ENCODE assay signal across 8 mouse cellular contexts in genomic region chr10:127178286-127179027, GRCm38 (mm10). TPM values are rescaled to one million over a fixed set of nuclear protein-coding genes. Genes with fewer than 3 reads are reported as not detected.
DNase-seq lines count a peak whose midpoint lies in the region; ATAC-seq and TF ChIP-seq lines count a peak whose summit lies in the region.

No protein-coding gene starts in this region.

- WGBS in forebrain, embryonic 16.5 days: 5% methylated on average over 41 of the region's 41 CpGs
- 9% methylated on average over 41 of the region's 41 CpGs for WGBS in liver, adult 2 months
- WGBS in olfactory bulb, adult 2 months: 12% methylated on average over 41 of the region's 41 CpGs

- peak overlapping the region; percentile 45 for H3K4me2 ChIP-seq in forebrain, embryonic 16.5 days (ENCODE audit: low read length)

- TF ChIP-seq POLR2A in liver, adult 2 months (IDR thresholded peaks at IDR 0.05; ENCODE audit: extremely low read depth, insufficient read depth, low read length): no peak
- no peak for TF ChIP-seq POLR2A in olfactory bulb, adult 2 months (IDR thresholded peaks at IDR 0.05; ENCODE audit: insufficient read depth, low read depth, low read length)

- peak overlapping the region; percentile 74 for H3K4me3 ChIP-seq in E14TG2a.4 (replicated peaks; ENCODE audit: low read length)
- peak overlapping the region; percentile 23; the same call in 1 of the 2 replicates for H3K4me3 ChIP-seq in forebrain, embryonic 16.5 days (replicated peaks; ENCODE audit: low read length)
- peak overlapping the region; percentile 28; the same call in 1 of the 2 replicates for H3K4me3 ChIP-seq in liver, adult 2 months (ENCODE audit: insufficient read depth, low read depth, low read length)
- H3K4me3 ChIP-seq in olfactory bulb, adult 2 months (ENCODE audit: insufficient read depth, low read depth, low read length): peak overlapping the region; percentile 35

- no peaks in the 10 kb centered on the region for H3K9me3 ChIP-seq in E14TG2a.4 (ENCODE audit: low read length)
- no peaks in the 10 kb centered on the region for H3K9me3 ChIP-seq in forebrain, embryonic 16.5 days (ENCODE audit: control insufficient read depth, low read length)

- no peak overlapping the region for H3K27ac ChIP-seq in forebrain, embryonic 16.5 days (ENCODE audit: low read length)
- no peak overlapping the region for H3K27ac ChIP-seq in liver, adult 2 months (replicated peaks; ENCODE audit: insufficient read depth, low read depth, low read length)
- H3K27ac ChIP-seq in olfactory bulb, adult 2 months (ENCODE audit: insufficient read depth, low read depth, low read length): no peak overlapping the region

- peaks cover 80% of the 10 kb centered on the region for H3K4me1 ChIP-seq in E14TG2a.4 (replicated peaks; ENCODE audit: low read depth, low read length)
- peaks cover 17% of the 10 kb centered on the region for H3K4me1 ChIP-seq in forebrain, embryonic 16.5 days (replicated peaks; ENCODE audit: control insufficient read depth, insufficient read depth, low read length)
- no peaks in the 10 kb centered on the region; the same call in 1 of the 2 replicates for H3K4me1 ChIP-seq in liver, adult 2 months (ENCODE audit: control insufficient read depth, insufficient read depth, low read length)
- H3K4me1 ChIP-seq in olfactory bulb, adult 2 months (ENCODE audit: control insufficient read depth, insufficient read depth, low read length): peaks cover 30% of the 10 kb centered on the region

- H3K36me3 ChIP-seq in E14TG2a.4 (ENCODE audit: insufficient read depth, low read length): peaks cover 14% of the 10 kb centered on the region
- no peaks in the 10 kb centered on the region for H3K36me3 ChIP-seq in forebrain, embryonic 16.5 days (ENCODE audit: control insufficient read depth, insufficient read depth)
- H3K36me3 ChIP-seq in liver, adult 2 months (ENCODE audit: control insufficient read depth, insufficient read depth, low read length): no peaks in the 10 kb centered on the region

- H3K27me3 ChIP-seq in E14TG2a.4 (ENCODE audit: insufficient read depth, low read length): peaks cover 46% of the 10 kb centered on the region
- peaks cover 31% of the 10 kb centered on the region for H3K27me3 ChIP-seq in forebrain, embryonic 16.5 days (replicated peaks; ENCODE audit: control insufficient read depth, insufficient read depth, low read length)
- peaks cover 12% of the 10 kb centered on the region; the same call in 1 of the 2 replicates for H3K27me3 ChIP-seq in liver, adult 2 months (ENCODE audit: control insufficient read depth, insufficient read depth, low read length)

- no peak for TF ChIP-seq CTCF in E14TG2a.4 (conservative IDR thresholded peaks at IDR 0.05; ENCODE audit: low read length)
- TF ChIP-seq CTCF in liver, adult 2 months (IDR thresholded peaks at IDR 0.05; ENCODE audit: low read depth, low read length): no peak
- TF ChIP-seq CTCF in olfactory bulb, adult 2 months (IDR thresholded peaks at IDR 0.05; ENCODE audit: insufficient read depth, low read depth, low read length): no peak

- intact Hi-C loops in gastrocnemius, postnatal 14 days (cut with DNase I; ENCODE audit: low total_unique reads): loop anchor here (5.0 kb wide), 1 partner anchor 49 kb away; no protein-coding TSS in a partner anchor

- ATAC-seq in forebrain, embryonic 16.5 days: no peak

- peak; percentile 11 for DNase-seq in gastrocnemius, postnatal 14 days
- DNase-seq in gastrocnemius, postnatal 10 days: no peak
- DNase-seq in liver, adult 2 months (ENCODE audit: extremely low read depth, low read depth, low spot score): no peak
- DNase-seq in urinary bladder, adult 2 months (ENCODE audit: low spot score): no peak
- no peak for DNase-seq in lung, adult 18-20 months

- no peaks in the 10 kb centered on the region for H3K79me2 ChIP-seq in liver, adult 2 months (ENCODE audit: control insufficient read depth, insufficient read depth, low read length)

- H3K9ac ChIP-seq in forebrain, embryonic 16.5 days (replicated peaks; ENCODE audit: low read depth, low read length): no peak overlapping the region
- no peak overlapping the region; the same call in 1 of the 2 replicates for H3K9ac ChIP-seq in liver, adult 2 months (ENCODE audit: low read depth, low read length)

RNA-seq across cellular contexts. Expression of gene Slc26a10, which starts 2.0 kb away (rescaled TPM):
- 1 to 10 TPM; 3.7 to 7.6 TPM for total RNA-seq in gastrocnemius, postnatal 14 days (2021)
- total RNA-seq in gastrocnemius, postnatal 10 days (2021): 1 to 10 TPM; 3.0 to 6.1 TPM
- polyA plus RNA-seq in forebrain, embryonic 16.5 days (2015; fragmentation: Nextera tagmentation; extraction: Ambion mirVana): 1.0 and 1.6 TPM in 2 replicates
- 1.3 and 3.1 TPM in 2 replicates for total RNA-seq in liver, adult 2 months (2014; rRNA removed)
- polyA plus RNA-seq in liver, adult 2 months (2012; rRNA removed): 4.1 and 5.8 TPM in 2 replicates
- not detected in 2 replicates for polyA plus RNA-seq in olfactory bulb, adult 2 months (2012; ENCODE audit: insufficient read depth, insufficient read length, low replicate concordance, missing spikeins)
- 0.72 and 1.5 TPM in 2 replicates for polyA plus RNA-seq in urinary bladder, adult 2 months (2012; rRNA removed)

RNA-seq across cellular contexts. Expression of gene Arhgef25, which starts 11.4 kb away (rescaled TPM):
- 10 to 100 TPM; 13.9 to 14.4 TPM for total RNA-seq in gastrocnemius, postnatal 14 days (2021)
- total RNA-seq in gastrocnemius, postnatal 10 days (2021): 10 to 100 TPM; 16.2 to 26.2 TPM
- polyA plus RNA-seq in forebrain, embryonic 16.5 days (2015; fragmentation: Nextera tagmentation; extraction: Ambion mirVana): 32.3 and 33.0 TPM in 2 replicates
- total RNA-seq in liver, adult 2 months (2014; rRNA removed): 0.83 and 0.87 TPM in 2 replicates
- polyA plus RNA-seq in liver, adult 2 months (2012; rRNA removed): 0.91 and 1.4 TPM in 2 replicates
- not detected in 2 replicates for polyA plus RNA-seq in olfactory bulb, adult 2 months (2012; ENCODE audit: insufficient read depth, insufficient read length, low replicate concordance, missing spikeins)
- polyA plus RNA-seq in urinary bladder, adult 2 months (2012; rRNA removed): 178 and 188 TPM in 2 replicates

RNA-seq across cellular contexts. Expression of gene B4galnt1, which starts 13.4 kb away (rescaled TPM):
- total RNA-seq in gastrocnemius, postnatal 14 days (2021): 1 to 10 TPM; 1.5 to 1.9 TPM
- 1 to 10 TPM; 1.6 to 3.3 TPM for total RNA-seq in gastrocnemius, postnatal 10 days (2021)
- 41.5 and 45.8 TPM in 2 replicates for polyA plus RNA-seq in forebrain, embryonic 16.5 days (2015; fragmentation: Nextera tagmentation; extraction: Ambion mirVana)
- total RNA-seq in liver, adult 2 months (2014; rRNA removed): 21.9 and 36.3 TPM in 2 replicates
- 85.0 and 89.8 TPM in 2 replicates for polyA plus RNA-seq in liver, adult 2 months (2012; rRNA removed)
- not detected in 2 replicates for polyA plus RNA-seq in olfactory bulb, adult 2 months (2012; ENCODE audit: insufficient read depth, insufficient read length, low replicate concordance, missing spikeins)
- polyA plus RNA-seq in urinary bladder, adult 2 months (2012; rRNA removed): 6.2 and 7.9 TPM in 2 replicates

RNA-seq across cellular contexts. Expression of gene Dtx3, which starts 17.1 kb away (rescaled TPM):
- total RNA-seq in gastrocnemius, postnatal 14 days (2021): 10 to 100 TPM; 22.2 to 24.8 TPM
- total RNA-seq in gastrocnemius, postnatal 10 days (2021): 10 to 100 TPM; 28.8 to 37.6 TPM
- polyA plus RNA-seq in forebrain, embryonic 16.5 days (2015; fragmentation: Nextera tagmentation; extraction: Ambion mirVana): 179 and 224 TPM in 2 replicates
- 1.5 and 1.8 TPM in 2 replicates for total RNA-seq in liver, adult 2 months (2014; rRNA removed)
- polyA plus RNA-seq in liver, adult 2 months (2012; rRNA removed): 5.2 and 10.0 TPM in 2 replicates
- polyA plus RNA-seq in olfactory bulb, adult 2 months (2012; ENCODE audit: insufficient read depth, insufficient read length, low replicate concordance, missing spikeins): 159 TPM in 1 of 2 replicates, not detected in the other
- 193 and 272 TPM in 2 replicates for polyA plus RNA-seq in urinary bladder, adult 2 months (2012; rRNA removed)

RNA-seq across cellular contexts. Expression of gene Pip4k2c, which starts 32.9 kb away (rescaled TPM):
- 1 to 10 TPM; 6.3 to 7.6 TPM for total RNA-seq in gastrocnemius, postnatal 14 days (2021)
- 1 to 10 TPM; 8.5 to 9.6 TPM for total RNA-seq in gastrocnemius, postnatal 10 days (2021)
- polyA plus RNA-seq in forebrain, embryonic 16.5 days (2015; fragmentation: Nextera tagmentation; extraction: Ambion mirVana): 26.7 and 28.4 TPM in 2 replicates
- total RNA-seq in liver, adult 2 months (2014; rRNA removed): 8.9 and 10.7 TPM in 2 replicates
- polyA plus RNA-seq in liver, adult 2 months (2012; rRNA removed): 13.0 and 13.9 TPM in 2 replicates
- 102 TPM in 1 of 2 replicates, not detected in the other for polyA plus RNA-seq in olfactory bulb, adult 2 months (2012; ENCODE audit: insufficient read depth, insufficient read length, low replicate concordance, missing spikeins)
- 47.7 and 48.4 TPM in 2 replicates for polyA plus RNA-seq in urinary bladder, adult 2 months (2012; rRNA removed)

Comparison
In these comparisons a context has a peak if more than half of its experiments do, and no peak if none do; other contexts are left out.
1. H3K4me3 ChIP-seq: peak in every context shown above with its lines; median percentile 74 in E14TG2a.4; 35 in olfactory bulb, adult 2 months; 28 in liver, adult 2 months; 23 in forebrain, embryonic 16.5 days.